Mouse (Mus musculus) hindbrain, embryonic 15.5 days (tissue): ENCODE measurements around the gene Arl8a. TPM values are rescaled to one million over a fixed set of nuclear protein-coding genes. Genes with fewer than 3 reads are reported as not detected.
"Not testable (repeated sequence)": the region's sequence is repeated elsewhere in the genome, so short reads cannot be mapped to it uniquely, and the experiment has no call there.

Experiments used
- ATAC-seq: fragments of 200-750 bp; cut with Nextera tagmentation; 2 replicates; pipeline ENCODE4 v1.8.0; 2017; ENCODE audit warnings: low read depth, moderate number of reproducible peaks, moderate TSS enrichment; ENCODE audit not compliant: low FRiP score
- H3K27ac ChIP-seq: fragments of 300-500 bp; sonication (generic); replicated peaks from 2 replicates; pipeline ENCODE4 v1.5.1; 2015; ENCODE audit warnings: mild to moderate bottlenecking, inconsistent platforms
- H3K27me3 ChIP-seq: fragments of 300-500 bp; sonication (generic); 2 replicates; pipeline ENCODE4 v1.6.1; 2015; ENCODE audit warnings: control low read depth, inconsistent platforms
- H3K36me3 ChIP-seq: fragments of 300-500 bp; sonication (generic); 2 replicates; pipeline ENCODE4 v1.6.1; 2015; ENCODE audit warnings: control low read depth, inconsistent platforms
- H3K4me1 ChIP-seq: fragments of 300-500 bp; sonication (generic); replicated peaks from 2 replicates; pipeline ENCODE4 v1.6.1; 2015; ENCODE audit warnings: control low read depth, inconsistent platforms
- H3K4me2 ChIP-seq: fragments of 300-500 bp; sonication (generic); 2 replicates; pipeline ENCODE4 v1.6.1; 2015; ENCODE audit warnings: moderate library complexity, mild to moderate bottlenecking, inconsistent platforms
- H3K4me3 ChIP-seq: fragments of 300-500 bp; sonication (generic); 2 replicates; pipeline ENCODE4 v1.5.1; 2015; ENCODE audit warnings: mild to moderate bottlenecking, inconsistent platforms
- H3K9ac ChIP-seq: fragments of 300-500 bp; sonication (generic); 2 replicates; pipeline ENCODE4 v1.6.1; 2015; ENCODE audit warnings: inconsistent platforms
- H3K9me3 ChIP-seq: fragments of 300-500 bp; sonication (generic); 2 replicates; pipeline ENCODE4 v1.6.1; 2016; ENCODE audit warnings: control low read depth, inconsistent platforms
- WGBS: fragments of 180-500 bp; shearing (Covaris S2); methylation state at CpG from one replicate; pipeline ENCODE4 v1.1.7; 2015; 5-methylcytosine and 5-hydroxymethylcytosine counted together
- polyA plus RNA-seq: library from polyadenylated mRNA; unstranded; fragments of >200 nt; fragmentation: Nextera tagmentation; extraction: Ambion mirVana; gene quantifications from 2 replicates; pipeline ENCODE4 v1.2.1, GENCODE M21; 2015

The Arl8a gene
- polyA plus RNA-seq, 1 experiment from 2014 or later = 418 TPM

GRCm38 (mm10) chr1:135175176-135175575 lies 28.6 kb downstream of the Arl8a start:
- no peak overlapping the region for H3K4me2 ChIP-seq
- H3K4me3 ChIP-seq = no peak overlapping the region
- 79% methylated on average over 3 of the region's 3 CpGs for WGBS
- no peak overlapping the region for H3K9ac ChIP-seq
- H3K36me3 ChIP-seq = no peaks in the 10 kb centered on the region
- no peaks in the 10 kb centered on the region for H3K27me3 ChIP-seq
- no peak for ATAC-seq
- no peaks in the 10 kb centered on the region; the same call in 1 of the 2 replicates for H3K4me1 ChIP-seq
- H3K27ac ChIP-seq = no peak overlapping the region
- H3K9me3 ChIP-seq = no peaks in the 10 kb centered on the region

- no peak overlapping the region for H3K4me3 ChIP-seq
- H3K9me3 ChIP-seq = no peaks in the 10 kb centered on the region
- ATAC-seq = no peak
- no peak overlapping the region for H3K9ac ChIP-seq
- no peaks in the 10 kb centered on the region for H3K27me3 ChIP-seq
- 86% methylated on average over 3 of the region's 3 CpGs for WGBS
- H3K4me1 ChIP-seq = no peaks in the 10 kb centered on the region
- no peak overlapping the region for H3K4me2 ChIP-seq
- no peaks in the 10 kb centered on the region for H3K36me3 ChIP-seq
- no peak overlapping the region for H3K27ac ChIP-seq
Observed at GRCm38 (mm10) chr1:135177724-135178123, 31.1 kb downstream of the Arl8a start.

- ATAC-seq = no peak
- 90% methylated on average over 7 of the region's 7 CpGs for WGBS
- no peak overlapping the region for H3K27ac ChIP-seq
Observed at GRCm38 (mm10) chr1:135178863-135179262, 32.2 kb downstream of the Arl8a start.

GRCm38 (mm10) chr1:135180830-135181229 lies 34.2 kb downstream of the Arl8a start:
- no peak overlapping the region for H3K4me2 ChIP-seq
- H3K4me3 ChIP-seq = no peak overlapping the region
- WGBS = 91% methylated on average over 10 of the region's 10 CpGs
- no peak overlapping the region for H3K9ac ChIP-seq
- no peak for ATAC-seq
- H3K9me3 ChIP-seq = no peaks in the 10 kb centered on the region
- no peak overlapping the region for H3K27ac ChIP-seq
- H3K36me3 ChIP-seq = no peaks in the 10 kb centered on the region
- no peaks in the 10 kb centered on the region for H3K27me3 ChIP-seq
- H3K4me1 ChIP-seq = no peaks in the 10 kb centered on the region

More at GRCm38 (mm10) chr1:135178863-135179262, 32.2 kb downstream of the Arl8a start:
- H3K4me1 ChIP-seq = no peaks in the 10 kb centered on the region
- no peaks in the 10 kb centered on the region for H3K36me3 ChIP-seq
- H3K9me3 ChIP-seq = no peaks in the 10 kb centered on the region
- no peak overlapping the region for H3K9ac ChIP-seq
- no peak overlapping the region for H3K4me3 ChIP-seq
- no peaks in the 10 kb centered on the region for H3K27me3 ChIP-seq
- H3K4me2 ChIP-seq = no peak overlapping the region

GRCm38 (mm10) chr1:135181275-135181674 lies 34.7 kb downstream of the Arl8a start:
- ATAC-seq = no peak
- no peak overlapping the region for H3K9ac ChIP-seq
- 76% methylated on average over 4 of the region's 4 CpGs for WGBS
- no peak overlapping the region for H3K27ac ChIP-seq
- 0 out of 2 replicates have a peak, but pooled peaks cover under 1% of the 10 kb centered on the region for H3K4me1 ChIP-seq
- H3K27me3 ChIP-seq = no peaks in the 10 kb centered on the region
- no peak overlapping the region for H3K4me3 ChIP-seq
- H3K36me3 ChIP-seq = no peaks in the 10 kb centered on the region
- no peaks in the 10 kb centered on the region for H3K9me3 ChIP-seq
- no peak overlapping the region for H3K4me2 ChIP-seq

- no peak overlapping the region for H3K4me2 ChIP-seq
- H3K27me3 ChIP-seq = no peaks in the 10 kb centered on the region
- H3K9me3 ChIP-seq = no peaks in the 10 kb centered on the region
- H3K4me1 ChIP-seq = 0 out of 2 replicates have a peak, but pooled peaks cover 5% of the 10 kb centered on the region
- 81% methylated on average over 8 of the region's 8 CpGs for WGBS
- H3K27ac ChIP-seq = no peak overlapping the region
- no peak for ATAC-seq
- no peaks in the 10 kb centered on the region for H3K36me3 ChIP-seq
- no peak overlapping the region for H3K9ac ChIP-seq
- no peak overlapping the region for H3K4me3 ChIP-seq
Observed at GRCm38 (mm10) chr1:135181880-135182623, 35.4 kb downstream of the Arl8a start.

- H3K27ac ChIP-seq = no peak overlapping the region
- 0 out of 2 replicates have a peak, but pooled peaks cover 5% of the 10 kb centered on the region for H3K4me1 ChIP-seq
- H3K4me2 ChIP-seq = no peak overlapping the region
- no peak overlapping the region for H3K4me3 ChIP-seq
- no peaks in the 10 kb centered on the region for H3K9me3 ChIP-seq
- ATAC-seq = no peak
- no peak overlapping the region for H3K9ac ChIP-seq
- H3K36me3 ChIP-seq = no peaks in the 10 kb centered on the region
- H3K27me3 ChIP-seq = no peaks in the 10 kb centered on the region
- 70% methylated on average over 3 of the region's 3 CpGs for WGBS
Observed at GRCm38 (mm10) chr1:135182975-135183374, 36.4 kb downstream of the Arl8a start.

GRCm38 (mm10) chr1:135183448-135183847 lies 36.8 kb downstream of the Arl8a start:
- no peak for ATAC-seq
- Histone ChIP-seq H3K9me3 (no peaks in the 10 kb centered on the region), H3K9ac (no peak overlapping the region), H3K4me1 (0 out of 2 replicates have a peak, but pooled peaks cover 5% of the 10 kb centered on the region), H3K36me3 (no peaks in the 10 kb centered on the region), H3K4me3 (no peak overlapping the region), H3K27ac (no peak overlapping the region), H3K27me3 (no peaks in the 10 kb centered on the region), H3K4me2 (no peak overlapping the region)
- WGBS = 85% methylated on average over 4 of the region's 4 CpGs

- ATAC-seq = no peak
- Histone ChIP-seq H3K27ac (no peak overlapping the region), H3K4me1 (0 out of 2 replicates have a peak, but pooled peaks cover 5% of the 10 kb centered on the region), H3K36me3 (no peaks in the 10 kb centered on the region), H3K27me3 (no peaks in the 10 kb centered on the region), H3K9ac (no peak overlapping the region), H3K4me3 (no peak overlapping the region), H3K9me3 (no peaks in the 10 kb centered on the region), H3K4me2 (no peak overlapping the region)
- WGBS = 74% methylated on average over 11 of the region's 11 CpGs
Observed at GRCm38 (mm10) chr1:135183941-135184570, 37.4 kb downstream of the Arl8a start.

- no peak for ATAC-seq
- H3K9me3 ChIP-seq = no peaks in the 10 kb centered on the region
- H3K4me3 ChIP-seq = no peak overlapping the region
- H3K27me3 ChIP-seq = no peaks in the 10 kb centered on the region
- WGBS = 35% methylated on average over 5 of the region's 5 CpGs
- H3K9ac ChIP-seq = no peak overlapping the region
- 0 out of 2 replicates have a peak, but pooled peaks cover 5% of the 10 kb centered on the region for H3K4me1 ChIP-seq
- H3K4me2 ChIP-seq = no peak overlapping the region
- H3K36me3 ChIP-seq = no peaks in the 10 kb centered on the region
- H3K27ac ChIP-seq = no peak overlapping the region
Observed at GRCm38 (mm10) chr1:135185936-135186335, 39.3 kb downstream of the Arl8a start.

- 0 out of 2 replicates have a peak, but pooled peaks cover 5% of the 10 kb centered on the region for H3K4me1 ChIP-seq
- no peak overlapping the region for H3K27ac ChIP-seq
- H3K9me3 ChIP-seq = no peaks in the 10 kb centered on the region
- H3K27me3 ChIP-seq = no peaks in the 10 kb centered on the region
- no peak overlapping the region for H3K4me3 ChIP-seq
- H3K36me3 ChIP-seq = no peaks in the 10 kb centered on the region
- H3K9ac ChIP-seq = no peak overlapping the region
- H3K4me2 ChIP-seq = no peak overlapping the region
- whole genome bisulfite sequencing = 31% methylated on average over 8 of the region's 8 CpGs
- ATAC-seq = no peak
Observed at GRCm38 (mm10) chr1:135186427-135186826, 39.8 kb downstream of the Arl8a start.

- H3K27me3 ChIP-seq, H3K9me3 ChIP-seq, ATAC-seq, H3K4me3 ChIP-seq, H3K27ac ChIP-seq, H3K36me3 ChIP-seq, H3K9ac ChIP-seq, H3K4me1 ChIP-seq, H3K4me2 ChIP-seq: not testable (repeated sequence)
- WGBS = 41% methylated on average over 2 of the region's 2 CpGs
Observed at GRCm38 (mm10) chr1:135187016-135187415, 40.4 kb downstream of the Arl8a start.
